Mouse (Mus musculus) frontal cortex, adult 2 months (tissue): ENCODE results near the gene Gm13275. TPM values are rescaled to one million over a fixed set of nuclear protein-coding genes. Genes with fewer than 3 reads are reported as not detected.
"Not testable (repeated sequence)": the region's sequence is repeated elsewhere in the genome, so short reads cannot be mapped to it uniquely, and the experiment has no call there.

ENCODE experiments used
- DNase-seq, 2 experiments: peaks; one replicate each; pipeline ENCODE4 v3.0.0; 2022; ENCODE audit warnings: low spot score in 1 of 2; ENCODE audit errors: extremely low spot score in 1 of 2
- polyA plus RNA-seq: library from polyadenylated mRNA; depleted of rRNA; stranded (reverse); fragments of >200 nt; gene quantifications from 2 replicates; pipeline ENCODE4 v1.2.3, GENCODE M21; 2012; rRNA removed

Gm13275 gene
- polyA plus RNA-seq, 1 experiment: not detected

DNA sequence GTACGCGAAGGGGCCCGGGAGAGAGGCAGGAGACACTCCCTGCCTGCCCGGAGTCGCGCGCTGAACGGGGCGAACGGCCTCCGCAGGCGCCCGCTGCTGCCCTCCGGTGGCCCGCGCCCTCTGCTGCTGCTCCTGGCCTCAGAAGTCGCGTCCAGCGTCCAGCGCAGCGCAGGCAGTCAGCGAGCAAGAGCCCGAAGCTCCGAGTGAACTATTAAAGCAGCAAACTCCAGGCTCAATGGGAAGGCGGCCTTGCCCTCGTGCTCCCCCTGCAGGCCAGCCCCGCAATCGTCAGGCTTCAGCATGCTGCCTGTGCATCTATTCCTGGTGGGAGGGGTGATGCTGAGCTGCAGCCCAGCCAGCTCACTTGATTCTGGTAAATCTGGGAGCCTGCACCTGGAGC lies 3.0 kb upstream of the Gm13275 start, which contains the start of gene Gm13278:
Gene Gm13278, plus strand, starts transcription at position 301 of the 400 bp plus-strand sequence.
- DNase-seq: not testable (repeated sequence)

DNA sequence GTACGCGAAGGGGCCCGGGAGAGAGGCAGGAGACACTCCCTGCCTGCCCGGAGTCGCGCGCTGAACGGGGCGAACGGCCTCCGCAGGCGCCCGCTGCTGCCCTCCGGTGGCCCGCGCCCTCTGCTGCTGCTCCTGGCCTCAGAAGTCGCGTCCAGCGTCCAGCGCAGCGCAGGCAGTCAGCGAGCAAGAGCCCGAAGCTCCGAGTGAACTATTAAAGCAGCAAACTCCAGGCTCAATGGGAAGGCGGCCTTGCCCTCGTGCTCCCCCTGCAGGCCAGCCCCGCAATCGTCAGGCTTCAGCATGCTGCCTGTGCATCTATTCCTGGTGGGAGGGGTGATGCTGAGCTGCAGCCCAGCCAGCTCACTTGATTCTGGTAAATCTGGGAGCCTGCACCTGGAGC lies 2.8 kb downstream of the Gm13275 start, which contains the start of gene Gm13279:
Gene Gm13279, plus strand, starts transcription at position 301 of the 400 bp plus-strand sequence.
- DNase-seq: not testable (repeated sequence)

DNA sequence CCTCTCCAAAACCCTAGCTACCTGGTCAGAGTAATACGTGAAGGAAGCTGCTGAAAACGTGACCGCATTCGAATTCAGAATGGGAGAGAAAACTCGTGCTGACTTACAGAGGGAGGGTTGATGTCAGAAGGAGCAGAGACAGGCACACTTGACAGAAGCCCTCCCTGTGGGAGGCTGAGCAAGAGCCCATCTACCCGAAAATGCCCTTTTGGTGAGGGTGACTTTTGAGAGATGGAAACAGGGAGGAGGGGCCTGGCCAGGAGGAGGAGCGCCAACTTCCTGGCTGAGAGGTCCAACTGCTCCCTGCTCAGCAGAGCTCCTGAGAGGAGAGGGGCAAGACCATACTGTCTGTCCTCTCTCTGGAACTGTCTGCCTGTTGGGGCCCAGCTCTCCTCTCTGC lies 5.1 kb downstream of the Gm13275 start, which contains the start of gene Gm13285:
Gene Gm13285, plus strand, starts transcription at position 301 of the 400 bp plus-strand sequence.
- not testable (repeated sequence) for DNase-seq

DNA sequence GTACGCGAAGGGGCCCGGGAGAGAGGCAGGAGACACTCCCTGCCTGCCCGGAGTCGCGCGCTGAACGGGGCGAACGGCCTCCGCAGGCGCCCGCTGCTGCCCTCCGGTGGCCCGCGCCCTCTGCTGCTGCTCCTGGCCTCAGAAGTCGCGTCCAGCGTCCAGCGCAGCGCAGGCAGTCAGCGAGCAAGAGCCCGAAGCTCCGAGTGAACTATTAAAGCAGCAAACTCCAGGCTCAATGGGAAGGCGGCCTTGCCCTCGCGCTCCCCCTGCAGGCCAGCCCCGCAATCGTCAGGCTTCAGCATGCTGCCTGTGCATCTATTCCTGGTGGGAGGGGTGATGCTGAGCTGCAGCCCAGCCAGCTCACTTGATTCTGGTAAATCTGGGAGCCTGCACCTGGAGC lies 8.7 kb downstream of the Gm13275 start, which contains the start of gene Gm13287:
Gene Gm13287, plus strand, starts transcription at position 301 of the 400 bp plus-strand sequence.
- not testable (repeated sequence) for DNase-seq

DNA sequence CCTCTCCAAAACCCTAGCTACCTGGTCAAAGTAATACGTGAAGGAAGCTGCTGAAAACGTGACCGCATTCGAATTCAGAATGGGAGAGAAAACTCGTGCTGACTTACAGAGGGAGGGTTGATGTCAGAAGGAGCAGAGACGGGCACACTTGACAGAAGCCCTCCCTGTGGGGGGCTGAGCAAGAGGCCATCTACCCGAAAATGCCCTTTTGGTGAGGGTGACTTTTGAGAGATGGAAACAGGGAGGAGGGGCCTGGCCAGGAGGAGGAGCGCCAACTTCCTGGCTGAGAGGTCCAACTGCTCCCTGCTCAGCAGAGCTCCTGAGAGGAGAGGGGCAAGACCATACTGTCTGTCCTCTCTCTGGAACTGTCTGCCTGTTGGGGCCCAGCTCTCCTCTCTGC lies 10.9 kb downstream of the Gm13275 start, which contains the start of gene Gm13288:
Gene Gm13288, plus strand, starts transcription at position 301 of the 400 bp plus-strand sequence.
- DNase-seq: not testable (repeated sequence)

DNA sequence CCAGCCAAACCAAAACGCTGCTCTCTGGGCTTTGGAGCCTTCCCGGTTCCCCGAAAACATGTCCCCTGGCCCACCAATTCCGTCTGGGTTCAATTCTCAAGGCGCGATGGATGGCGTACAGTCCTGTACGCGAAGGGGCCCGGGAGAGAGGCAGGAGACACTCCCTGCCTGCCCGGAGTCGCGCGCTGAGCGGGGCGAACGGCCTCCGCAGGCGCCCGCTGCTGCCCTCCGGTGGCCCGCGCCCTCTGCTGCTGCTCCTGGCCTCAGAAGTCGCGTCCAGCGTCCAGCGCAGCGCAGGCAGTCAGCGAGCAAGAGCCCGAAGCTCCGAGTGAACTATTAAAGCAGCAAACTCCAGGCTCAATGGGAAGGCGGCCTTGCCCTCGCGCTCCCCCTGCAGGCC lies 11.5 kb downstream of the Gm13275 start:
- DNase-seq: not testable (repeated sequence)

DNA sequence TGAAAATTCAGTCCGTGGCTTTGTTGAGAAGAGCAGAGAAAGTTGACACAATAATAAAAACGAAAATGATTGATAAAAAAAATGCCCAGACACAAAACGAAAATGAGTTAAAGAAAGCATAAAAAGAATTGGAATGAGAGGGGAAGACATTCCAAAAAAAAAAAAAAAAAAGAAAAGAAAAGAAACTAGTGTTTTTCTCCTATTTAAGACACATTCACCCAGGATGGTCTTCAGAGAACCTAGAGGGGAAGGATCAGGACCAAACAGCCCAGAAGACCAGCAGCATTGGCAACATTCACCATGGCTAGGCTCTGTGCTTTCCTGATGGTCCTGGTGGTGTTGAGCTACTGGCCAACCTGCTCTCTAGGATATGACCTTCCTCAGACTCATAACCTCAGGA lies 21.6 kb downstream of the Gm13275 start, which contains the start of gene Ifna7:
Gene Ifna7, plus strand, starts transcription at position 301 of the 400 bp plus-strand sequence.
- no peak for DNase-seq

DNA sequence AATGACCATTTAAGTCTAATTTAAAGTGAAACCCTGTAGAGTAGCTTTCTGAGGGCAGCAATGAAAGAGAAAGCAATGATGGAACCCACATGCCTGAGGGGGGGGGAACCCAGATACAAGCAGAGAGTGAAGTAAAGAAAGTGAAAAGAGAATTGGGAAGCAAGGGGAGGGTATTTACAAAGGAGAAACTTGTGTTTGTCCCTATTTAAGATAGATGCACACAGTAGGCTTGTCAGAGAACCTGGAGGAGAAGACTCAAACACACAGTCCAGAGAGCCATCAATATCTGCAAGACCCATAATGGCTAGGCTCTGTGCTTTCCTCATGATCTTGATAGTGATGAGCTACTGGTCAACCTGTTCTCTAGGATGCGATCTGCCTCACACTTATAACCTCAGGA lies 25.4 kb downstream of the Gm13275 start, which contains the start of gene Ifna11:
Gene Ifna11, plus strand, starts transcription at position 301 of the 400 bp plus-strand sequence.
- no peak for DNase-seq

DNA sequence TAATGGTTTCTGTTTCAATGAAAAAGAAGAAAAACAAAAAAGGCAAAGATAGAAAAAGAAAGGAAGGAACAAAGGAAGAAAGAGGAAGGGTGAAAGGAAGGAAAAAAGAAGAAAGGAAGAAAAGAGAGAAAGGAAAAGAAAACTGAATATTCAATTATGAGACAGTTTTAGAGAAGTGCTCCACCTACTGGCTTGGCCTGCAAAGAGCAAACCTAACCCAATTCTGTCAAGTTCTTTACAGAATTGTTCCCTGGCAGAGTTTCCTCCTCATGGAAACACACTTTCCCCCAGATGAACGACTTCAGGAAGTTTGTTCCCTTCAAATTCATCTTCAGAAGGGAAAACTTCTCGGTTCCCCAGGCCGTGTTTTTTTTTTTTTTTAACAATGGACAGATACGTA lies 28.7 kb downstream of the Gm13275 start:
- DNase-seq: peak in 1 of 2 experiments; percentile 31

DNA sequence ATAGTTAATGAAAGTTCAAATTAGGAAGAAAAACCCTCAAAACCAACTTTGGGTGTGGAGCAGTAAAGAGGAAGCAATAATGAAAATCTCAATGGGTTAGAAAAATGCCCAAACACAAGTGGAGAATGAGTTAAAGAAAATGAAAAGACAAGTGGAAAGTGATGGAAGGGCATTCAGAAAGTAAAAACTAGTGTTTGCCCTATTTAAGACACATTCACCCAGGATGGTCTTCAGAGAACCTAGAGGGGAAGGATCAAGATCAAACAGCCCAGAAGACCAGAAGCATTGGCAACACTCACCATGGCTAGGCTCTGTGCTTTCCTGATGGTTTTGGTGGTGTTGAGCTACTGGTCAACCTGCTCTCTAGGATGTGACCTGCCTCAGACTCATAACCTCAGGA lies 32.8 kb downstream of the Gm13275 start, which contains the start of gene Ifna6:
Gene Ifna6, plus strand, starts transcription at position 301 of the 400 bp plus-strand sequence.
- not testable (repeated sequence) for DNase-seq

DNA sequence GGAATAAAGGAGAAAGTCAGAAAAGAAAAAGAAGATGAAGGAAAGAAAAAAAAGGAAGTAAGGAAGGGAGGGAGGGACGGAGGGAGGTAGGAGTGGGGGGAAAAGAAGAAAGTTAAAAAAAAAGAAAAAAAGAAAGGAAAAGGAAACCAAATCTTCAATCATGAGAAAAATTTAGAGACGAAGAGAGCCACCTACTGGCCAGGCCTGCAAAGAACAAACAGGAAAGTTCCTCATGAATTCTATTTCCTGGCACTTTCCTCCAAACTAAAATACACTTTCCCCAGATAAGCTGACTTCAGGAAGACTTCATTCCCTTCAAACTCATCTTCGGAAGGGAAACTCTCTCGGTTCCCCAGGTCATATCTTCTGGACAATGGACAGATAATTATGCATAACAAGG lies 36.2 kb downstream of the Gm13275 start:
- peak in 1 of 2 experiments; percentile 61 for DNase-seq

DNA sequence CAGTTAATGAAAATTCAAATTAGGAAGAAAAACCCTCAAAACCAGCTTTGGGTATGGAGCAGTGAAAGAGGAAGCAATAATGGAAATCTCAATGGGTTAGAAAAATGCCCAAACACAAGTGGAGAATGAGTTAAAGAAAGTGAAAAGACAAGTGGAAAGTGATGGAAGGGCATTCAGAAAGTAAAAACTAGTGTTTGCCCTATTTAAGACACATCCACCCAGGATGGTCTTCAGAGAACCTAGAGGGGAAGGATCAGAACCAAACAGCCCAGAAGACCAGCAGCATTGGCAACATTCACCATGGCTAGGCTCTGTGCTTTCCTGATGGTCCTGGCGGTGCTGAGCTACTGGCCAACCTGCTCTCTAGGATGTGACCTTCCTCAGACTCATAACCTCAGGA lies 40.9 kb downstream of the Gm13275 start, which contains the start of gene Ifna5:
Gene Ifna5, plus strand, starts transcription at position 301 of the 400 bp plus-strand sequence.
- not testable (repeated sequence) for DNase-seq

DNA sequence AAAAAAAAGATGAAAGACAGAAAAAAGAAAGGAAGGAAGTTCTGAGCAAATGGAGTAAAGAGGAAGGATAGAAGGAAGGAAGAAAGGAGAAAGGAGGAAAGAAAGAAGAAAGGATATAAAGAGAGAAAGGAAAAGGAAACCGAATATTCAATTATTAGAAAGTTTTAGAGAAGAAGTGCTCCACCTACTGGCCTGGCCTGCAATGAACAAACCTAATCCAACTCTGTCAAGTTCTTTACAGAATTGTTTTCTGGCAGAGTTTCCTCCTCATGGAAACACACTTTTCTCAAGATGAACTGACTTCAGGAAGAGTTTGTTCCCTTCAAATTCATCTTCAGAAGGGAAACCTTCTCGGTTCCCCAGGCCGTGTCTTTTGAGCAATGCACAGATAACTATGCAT lies 44.5 kb downstream of the Gm13275 start:
- peak in 1 of 2 experiments; percentile 15 for DNase-seq

DNA sequence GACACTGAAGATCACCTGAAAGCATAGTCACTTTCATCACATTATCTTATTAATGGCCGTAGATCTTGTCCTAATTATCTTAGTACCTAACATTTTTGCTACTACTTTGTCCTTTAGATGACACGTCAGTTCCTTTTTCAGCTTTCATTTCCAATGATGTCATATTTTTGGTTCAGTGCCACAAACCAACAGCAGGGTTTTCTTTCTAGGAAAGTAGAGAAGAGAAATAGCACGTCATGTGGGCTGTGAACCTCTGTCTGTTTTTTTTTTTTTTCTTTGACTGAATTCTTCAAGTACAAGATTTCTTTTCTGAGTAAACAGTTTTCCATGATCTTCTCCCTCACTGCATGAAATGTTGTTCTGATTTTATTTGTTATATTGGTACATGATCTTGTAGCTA lies 45.8 kb downstream of the Gm13275 start:
- DNase-seq: no peak

DNA sequence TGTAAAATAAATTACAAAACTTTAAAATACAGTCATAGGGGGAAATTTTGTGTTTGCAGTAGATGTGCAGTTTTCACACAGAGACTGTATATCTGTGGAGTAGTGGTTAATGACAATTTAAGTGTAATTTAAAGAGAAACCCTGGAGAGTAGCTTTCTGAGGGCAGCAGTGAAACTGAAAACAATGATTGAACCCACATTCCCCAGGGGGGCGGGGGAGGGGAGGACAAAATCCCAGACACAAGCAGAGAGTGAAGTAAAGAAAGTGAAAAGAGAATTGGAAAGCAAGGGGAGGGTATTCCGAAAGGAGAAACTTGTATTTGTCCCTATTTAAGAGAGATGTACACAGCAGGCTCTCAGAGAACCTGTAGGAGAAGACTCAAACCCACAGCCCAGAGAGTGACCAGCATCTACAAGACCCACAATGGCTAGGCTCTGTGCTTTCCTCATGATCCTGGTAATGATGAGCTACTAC lies 47.2 kb downstream of the Gm13275 start, which contains the start of gene Ifna4:
Gene Ifna4, plus strand, starts transcription at position 424 of the 474 bp plus-strand sequence.
- no peak for DNase-seq

Other genes with a start within 250 kb of the Gm13275 start
- gene Ifna15, start 236.2 kb upstream of the Gm13275 start, polyA plus RNA-seq: not detected in 2 replicates
- gene Ifna14, start 222.7 kb upstream of the Gm13275 start, polyA plus RNA-seq: not detected in 2 replicates
- not detected in 2 replicates for gene Ifna9, start 202.1 kb upstream of the Gm13275 start, polyA plus RNA-seq
- not detected in 2 replicates for gene Ifna12, start 191.1 kb upstream of the Gm13275 start, polyA plus RNA-seq
- not detected in 2 replicates for gene C87499, start 160.1 kb upstream of the Gm13275 start, polyA plus RNA-seq
- not detected in 2 replicates for gene Ifna13, start 150.0 kb upstream of the Gm13275 start, polyA plus RNA-seq
- not detected in 2 replicates for gene Ifna16, start 117.6 kb upstream of the Gm13275 start, polyA plus RNA-seq
- not detected in 2 replicates for gene Ifna2, start 110.6 kb upstream of the Gm13275 start, polyA plus RNA-seq
- not detected in 2 replicates for gene Ifnab, start 103.1 kb upstream of the Gm13275 start, polyA plus RNA-seq
- 0.80 and 1.0 TPM in 2 replicates for gene Gm26566, start 72.7 kb upstream of the Gm13275 start, polyA plus RNA-seq
- gene Klhl9, start 72.0 kb upstream of the Gm13275 start, polyA plus RNA-seq: 43.0 and 47.0 TPM in 2 replicates
- gene Gm13271, start 39.6 kb upstream of the Gm13275 start, polyA plus RNA-seq: not detected in 2 replicates
- gene Gm13283, start 34.4 kb upstream of the Gm13275 start, polyA plus RNA-seq: not detected in 2 replicates
- gene Gm13290, start 20.7 kb upstream of the Gm13275 start, polyA plus RNA-seq: not detected in 2 replicates
- gene Gm13289, start 17.6 kb upstream of the Gm13275 start, polyA plus RNA-seq: not detected in 2 replicates
- gene Gm13272, start 14.6 kb upstream of the Gm13275 start, polyA plus RNA-seq: not detected in 2 replicates
- gene Ifnz, start 12.4 kb upstream of the Gm13275 start, polyA plus RNA-seq: not detected in 2 replicates
- not detected in 2 replicates for gene Gm13276, start 8.8 kb upstream of the Gm13275 start, polyA plus RNA-seq
- not detected in 2 replicates for gene Gm13277, start 5.9 kb upstream of the Gm13275 start, polyA plus RNA-seq
- not detected in 2 replicates for gene Gm13278, start 2.9 kb upstream of the Gm13275 start, polyA plus RNA-seq
- gene Gm13279, start 2.9 kb downstream of the Gm13275 start, polyA plus RNA-seq: not detected in 2 replicates
- not detected in 2 replicates for gene Gm13285, start 5.2 kb downstream of the Gm13275 start, polyA plus RNA-seq
- gene Gm13287, start 8.8 kb downstream of the Gm13275 start, polyA plus RNA-seq: not detected in 2 replicates
- not detected in 2 replicates for gene Gm13288, start 11.0 kb downstream of the Gm13275 start, polyA plus RNA-seq
- not detected in 2 replicates for gene Ifna7, start 21.7 kb downstream of the Gm13275 start, polyA plus RNA-seq
- not detected in 2 replicates for gene Ifna11, start 25.5 kb downstream of the Gm13275 start, polyA plus RNA-seq
- not detected in 2 replicates for gene Ifna6, start 32.9 kb downstream of the Gm13275 start, polyA plus RNA-seq
- not detected in 2 replicates for gene Ifna5, start 41.0 kb downstream of the Gm13275 start, polyA plus RNA-seq
- not detected in 2 replicates for gene Ifna4, start 47.4 kb downstream of the Gm13275 start, polyA plus RNA-seq
- not detected in 2 replicates for gene Ifna1, start 55.6 kb downstream of the Gm13275 start, polyA plus RNA-seq
- gene Ifne, start 85.7 kb downstream of the Gm13275 start, polyA plus RNA-seq: not detected in 2 replicates